Mouse (Mus musculus): Measurements from ENCODE around the gene Ppp3ca.

The Ppp3ca gene

GRCm38 (mm10) chr3:136765569-136765968 lies 95.6 kb downstream of the Ppp3ca start:
- DNase-seq = no peak

GRCm38 (mm10) chr3:136768775-136769485 lies 99.0 kb downstream of the Ppp3ca start:
- no peak for DNase-seq

- no peak for DNase-seq
Observed at GRCm38 (mm10) chr3:136769486-136769882, 99.6 kb downstream of the Ppp3ca start.

GRCm38 (mm10) chr3:136771700-136772099 lies 101.8 kb downstream of the Ppp3ca start:
- DNase-seq = no peak

- no peak for DNase-seq
Observed at GRCm38 (mm10) chr3:136773217-136773616, 103.3 kb downstream of the Ppp3ca start.

- DNase-seq = no peak
Observed at GRCm38 (mm10) chr3:136774196-136774595, 104.3 kb downstream of the Ppp3ca start.

GRCm38 (mm10) chr3:136776525-136776924 lies 106.6 kb downstream of the Ppp3ca start:
- no peak for DNase-seq

- DNase-seq = no peak
Observed at GRCm38 (mm10) chr3:136777380-136777779, 107.5 kb downstream of the Ppp3ca start.

- DNase-seq = no peak
Observed at GRCm38 (mm10) chr3:136777787-136778216, 107.9 kb downstream of the Ppp3ca start.

GRCm38 (mm10) chr3:136780321-136780720 lies 110.4 kb downstream of the Ppp3ca start:
- DNase-seq = no peak

GRCm38 (mm10) chr3:136782058-136782457 lies 112.1 kb downstream of the Ppp3ca start:
- DNase-seq = no peak

- no peak for DNase-seq
Observed at GRCm38 (mm10) chr3:136785686-136786085, 115.8 kb downstream of the Ppp3ca start.

GRCm38 (mm10) chr3:136790261-136790871 lies 120.4 kb downstream of the Ppp3ca start:
- no peak for DNase-seq

GRCm38 (mm10) chr3:136791404-136791803 lies 121.5 kb downstream of the Ppp3ca start:
- no peak for DNase-seq

GRCm38 (mm10) chr3:136791946-136792345 lies 122.0 kb downstream of the Ppp3ca start:
- no peak for DNase-seq

GRCm38 (mm10) chr3:136793411-136793810 lies 123.5 kb downstream of the Ppp3ca start:
- DNase-seq = no peak

GRCm38 (mm10) chr3:136794426-136795217 lies 124.7 kb downstream of the Ppp3ca start:
- no peak for DNase-seq

- no peak for DNase-seq
Observed at GRCm38 (mm10) chr3:136798896-136799295, 129.0 kb downstream of the Ppp3ca start.

- DNase-seq = no peak
Observed at GRCm38 (mm10) chr3:136802595-136802994, 132.7 kb downstream of the Ppp3ca start.

GRCm38 (mm10) chr3:136805897-136806296 lies 136.0 kb downstream of the Ppp3ca start:
- DNase-seq = no peak

GRCm38 (mm10) chr3:136810271-136810670 lies 140.3 kb downstream of the Ppp3ca start:
- no peak for DNase-seq

- DNase-seq = no peak
Observed at GRCm38 (mm10) chr3:136812162-136812561, 142.2 kb downstream of the Ppp3ca start.

GRCm38 (mm10) chr3:136812791-136813190 lies 142.9 kb downstream of the Ppp3ca start:
- no peak for DNase-seq

- no peak for DNase-seq
Observed at GRCm38 (mm10) chr3:136813886-136814285, 144.0 kb downstream of the Ppp3ca start.

Data from thymus, postnatal 14 days (tissue).